Comparison of ENCODE assay signal across 8 mouse cellular contexts in genomic region chr2:12327216-12327615, GRCm38 (mm10). TPM values are rescaled to one million over a fixed set of nuclear protein-coding genes. Genes with fewer than 3 reads are reported as not detected.
DNase-seq lines count a peak whose midpoint lies in the region; ATAC-seq and TF ChIP-seq lines count a peak whose summit lies in the region.

No protein-coding gene starts in this region.

- TF ChIP-seq CTCF in midbrain, postnatal 0 days (IDR thresholded peaks at IDR 0.05): no peak

- H3K4me3 ChIP-seq in embryonic facial prominence, embryonic 12.5 days: peak overlapping the region; percentile 30
- peak overlapping the region; percentile 29 for H3K4me3 ChIP-seq in hindbrain, embryonic 12.5 days
- H3K4me3 ChIP-seq in limb, embryonic 14.5 days (replicated peaks; ENCODE audit: low read length): peak overlapping the region; percentile 17
- H3K4me3 ChIP-seq in midbrain, postnatal 0 days (ENCODE audit: low read depth, low read length): peak overlapping the region; percentile 23

- no peak overlapping the region for H3K27ac ChIP-seq in embryonic facial prominence, embryonic 12.5 days
- H3K27ac ChIP-seq in hindbrain, embryonic 12.5 days: 0 out of 2 replicates have a peak overlapping the region, but pooled peaks have one; percentile 25
- no peak overlapping the region for H3K27ac ChIP-seq in limb, embryonic 14.5 days (replicated peaks; ENCODE audit: low read depth, low read length)
- no peak overlapping the region for H3K27ac ChIP-seq in midbrain, postnatal 0 days (ENCODE audit: low read depth, low read length)

- peak; percentile 18 for DNase-seq in ovary, postnatal 36 days (ENCODE audit: low spot score)
- DNase-seq in ovary, postnatal 14 days (ENCODE audit: low spot score): no peak
- DNase-seq in limb, embryonic 14.5 days (ENCODE audit: low spot score): peak; percentile 30
- peak; percentile 47 for DNase-seq in midbrain, postnatal 0 days (ENCODE audit: low spot score)
- peak; percentile 67 for DNase-seq in thymus, postnatal 25 days
- no peak for DNase-seq in layer of hippocampus, postnatal 25 days (ENCODE audit: extremely low spot score in 1 of 2, low spot score in 1 of 2)

- no peaks in the 10 kb centered on the region for H3K9me3 ChIP-seq in embryonic facial prominence, embryonic 12.5 days
- H3K9me3 ChIP-seq in hindbrain, embryonic 12.5 days (replicated peaks): no peaks in the 10 kb centered on the region
- no peaks in the 10 kb centered on the region for H3K9me3 ChIP-seq in limb, embryonic 14.5 days (ENCODE audit: control insufficient read depth, low read length)
- H3K9me3 ChIP-seq in midbrain, postnatal 0 days (ENCODE audit: low read length): no peaks in the 10 kb centered on the region

- TF ChIP-seq POLR2A in limb, embryonic 14.5 days (IDR thresholded peaks at IDR 0.05; ENCODE audit: borderline replicate concordance, extremely low read depth, insufficient read depth, insufficient read length): no peak

- H3K27me3 ChIP-seq in embryonic facial prominence, embryonic 12.5 days: no peaks in the 10 kb centered on the region
- no peaks in the 10 kb centered on the region for H3K27me3 ChIP-seq in hindbrain, embryonic 12.5 days
- no peaks in the 10 kb centered on the region for H3K27me3 ChIP-seq in limb, embryonic 14.5 days (ENCODE audit: control insufficient read depth, insufficient read depth, low read length)
- no peaks in the 10 kb centered on the region for H3K27me3 ChIP-seq in midbrain, postnatal 0 days (ENCODE audit: insufficient read depth, low read length)

- peak; percentile 61 for ATAC-seq in embryonic facial prominence, embryonic 12.5 days (ENCODE audit: insufficient number of reproducible peaks, insufficient read depth, low FRiP score, low TSS enrichment)
- ATAC-seq in hindbrain, embryonic 12.5 days (ENCODE audit: low FRiP score): peak; percentile 76
- ATAC-seq in limb, embryonic 14.5 days (ENCODE audit: low FRiP score, low read depth): no peak
- peak; percentile 57; the same call in 1 of the 2 replicates for ATAC-seq in midbrain, postnatal 0 days (ENCODE audit: low FRiP score)

- H3K4me1 ChIP-seq in embryonic facial prominence, embryonic 12.5 days: peaks cover 18% of the 10 kb centered on the region; the same call in 1 of the 2 replicates
- peaks cover 21% of the 10 kb centered on the region for H3K4me1 ChIP-seq in hindbrain, embryonic 12.5 days
- H3K4me1 ChIP-seq in limb, embryonic 14.5 days (ENCODE audit: control insufficient read depth, insufficient read depth, low read length): peaks cover 7% of the 10 kb centered on the region; the same call in 1 of the 2 replicates
- H3K4me1 ChIP-seq in midbrain, postnatal 0 days (ENCODE audit: insufficient read depth, low read length): peaks cover 2% of the 10 kb centered on the region; the same call in 1 of the 2 replicates

- 7% methylated on average over 10 of the region's 10 CpGs for WGBS in embryonic facial prominence, embryonic 12.5 days
- WGBS in hindbrain, embryonic 12.5 days: 9% methylated on average over 10 of the region's 10 CpGs
- 14% methylated on average over 10 of the region's 10 CpGs for WGBS in limb, embryonic 14.5 days
- WGBS in midbrain, postnatal 0 days: 17% methylated on average over 10 of the region's 10 CpGs

- H3K4me2 ChIP-seq in embryonic facial prominence, embryonic 12.5 days (replicated peaks): peak overlapping the region; percentile 53
- peak overlapping the region; percentile 51 for H3K4me2 ChIP-seq in hindbrain, embryonic 12.5 days (replicated peaks)
- peak overlapping the region; percentile 34 for H3K4me2 ChIP-seq in limb, embryonic 14.5 days (replicated peaks; ENCODE audit: low read depth, low read length, severe bottlenecking)
- peak overlapping the region; percentile 45 for H3K4me2 ChIP-seq in midbrain, postnatal 0 days (ENCODE audit: low read depth, low read length, poor library complexity, severe bottlenecking)

- H3K9ac ChIP-seq in embryonic facial prominence, embryonic 12.5 days: no peak overlapping the region
- no peak overlapping the region for H3K9ac ChIP-seq in hindbrain, embryonic 12.5 days
- no peak overlapping the region for H3K9ac ChIP-seq in limb, embryonic 14.5 days (ENCODE audit: low read depth, low read length, severe bottlenecking)
- H3K9ac ChIP-seq in midbrain, postnatal 0 days (replicated peaks; ENCODE audit: low read length, poor library complexity, severe bottlenecking): no peak overlapping the region

- H3K36me3 ChIP-seq in embryonic facial prominence, embryonic 12.5 days: no peaks in the 10 kb centered on the region
- no peaks in the 10 kb centered on the region for H3K36me3 ChIP-seq in hindbrain, embryonic 12.5 days
- no peaks in the 10 kb centered on the region for H3K36me3 ChIP-seq in limb, embryonic 14.5 days (ENCODE audit: control insufficient read depth, insufficient read depth, low read length)
- no peaks in the 10 kb centered on the region for H3K36me3 ChIP-seq in midbrain, postnatal 0 days (ENCODE audit: insufficient read depth, low read length)

RNA-seq across cellular contexts. Expression of gene Itga8, which starts 25.5 kb away (rescaled TPM):
- polyA plus RNA-seq in embryonic facial prominence, embryonic 12.5 days (2016; fragmentation: Nextera tagmentation; extraction: Ambion mirVana): 15.8 TPM in 2 replicates
- polyA plus RNA-seq in hindbrain, embryonic 12.5 days (2016; fragmentation: Nextera tagmentation; extraction: Ambion mirVana): 4.8 and 5.0 TPM in 2 replicates
- polyA plus RNA-seq in limb, embryonic 14.5 days (2012; rRNA removed): 10.7 and 11.3 TPM in 2 replicates
- polyA plus RNA-seq in limb, embryonic 14.5 days (2014; fragmentation: Nextera tagmentation; extraction: Ambion mirVana): 14.6 and 18.4 TPM in 2 replicates
- 3.6 and 5.4 TPM in 2 replicates for total RNA-seq in midbrain, postnatal 0 days (2014; rRNA removed)
- 1.3 and 1.4 TPM in 2 replicates for polyA plus RNA-seq in midbrain, postnatal 0 days (2015; fragmentation: Nextera tagmentation; extraction: Ambion mirVana)
- 10 to 100 TPM; 15.9 to 30.4 TPM for total RNA-seq in layer of hippocampus, postnatal 25 days (2021)

Comparison
In these comparisons a context has a peak if more than half of its experiments do, and no peak if none do; other contexts are left out.
1. DNase-seq: peak in ovary, postnatal 36 days (single experiment), limb, embryonic 14.5 days (single experiment), midbrain, postnatal 0 days (single experiment) and thymus, postnatal 25 days (single experiment); none in ovary, postnatal 14 days (single experiment) and layer of hippocampus, postnatal 25 days (0 of 2).
2. Peak in every context shown above with its lines, with median percentiles within 50 percentile points of each other: H3K4me2 ChIP-seq and H3K4me3 ChIP-seq.